Mouse (Mus musculus) gastrocnemius, postnatal 36 days (tissue): ENCODE results near the gene Aldh1l1. TPM values are rescaled to one million over a fixed set of nuclear protein-coding genes. Genes with fewer than 3 reads are reported as not detected.

Experiments
- DNase-seq, 2 experiments: peaks; one replicate each; pipeline ENCODE4 v3.0.0; 2022
- intact Hi-C: fragments of 180-260 bp; cut with DNase I; formaldehyde crosslinking; loops from one replicate; pipeline ENCODE4 v1.15.1; 2025
- total RNA-seq, 2 experiments: library from RNA; stranded (reverse); gene quantifications; 2 replicates each; pipeline ENCODE4 v1.2.3; 2021

Aldh1l1 gene
- total RNA-seq, 2 experiments from 2014 or later: 2.9 to 4.0 TPM

DNA sequence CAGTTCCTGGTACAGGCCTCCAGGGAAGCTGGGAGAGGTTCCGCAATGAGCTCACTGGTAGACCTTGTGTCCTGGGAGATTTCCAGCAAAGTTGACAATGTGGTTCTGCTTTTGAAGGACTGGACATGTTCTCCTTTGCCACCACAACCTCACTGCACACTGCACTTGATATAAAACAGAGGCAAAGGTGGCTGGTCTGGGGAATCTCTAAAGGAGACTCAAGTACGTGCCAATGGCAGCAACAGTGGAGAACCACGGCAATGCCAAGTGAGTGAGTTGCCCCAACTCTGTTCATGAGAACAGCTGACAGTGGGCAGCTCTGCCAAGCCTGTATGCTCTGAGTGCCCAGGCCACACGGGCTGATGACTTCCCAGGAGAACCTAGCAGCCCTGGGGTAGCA, 53.0 kb downstream of the Aldh1l1 start:
- intact Hi-C loops: loop anchor here (5.0 kb wide), 2 partner anchors 92 to 107 kb away; no protein-coding TSS in a partner anchor
- no peak for DNase-seq

DNA sequence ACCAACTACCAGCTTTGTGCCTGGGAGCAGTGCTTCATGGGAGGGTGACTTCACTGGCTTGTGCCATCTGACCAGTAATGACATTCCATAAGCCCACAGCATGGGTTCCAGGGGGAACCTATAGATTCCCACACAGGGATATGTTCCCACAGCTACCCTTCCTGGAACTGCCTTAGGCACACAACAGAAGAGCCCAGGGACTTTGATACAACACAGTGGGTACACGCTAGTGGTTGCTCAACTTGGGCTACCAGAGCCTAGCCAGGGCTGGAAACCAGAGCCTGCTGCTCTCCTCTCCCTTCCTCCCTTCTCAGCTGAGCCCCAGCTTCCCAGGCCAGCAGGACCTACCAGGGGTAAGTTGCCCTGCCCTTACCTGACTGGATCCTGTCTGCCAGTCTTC, 54.3 kb downstream of the Aldh1l1 start:
- intact Hi-C loops: no loop called here

DNA sequence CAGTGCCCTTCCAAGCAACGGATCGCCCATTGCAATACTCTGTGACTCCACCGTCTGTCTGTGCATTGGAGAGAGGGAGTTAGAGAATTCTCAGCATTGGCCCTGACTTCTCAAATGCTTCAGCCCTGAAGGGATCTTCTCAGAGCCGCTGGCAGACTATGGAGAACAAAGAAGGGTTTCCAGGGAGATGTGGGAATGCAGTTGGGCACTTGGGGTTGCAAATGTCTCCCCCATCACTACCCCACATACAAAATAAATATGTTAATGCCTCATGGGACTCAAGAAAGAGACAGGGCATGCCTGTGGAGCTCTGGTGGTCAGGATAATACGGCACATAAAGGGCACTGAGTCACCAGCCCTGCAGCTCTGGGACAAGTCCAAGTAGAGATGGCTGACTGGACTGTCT, 55.1 kb downstream of the Aldh1l1 start:
- intact Hi-C loops: no loop called here

More for the DNA sequence above, 54.3 kb downstream of the Aldh1l1 start:
- no peak for DNase-seq

DNA sequence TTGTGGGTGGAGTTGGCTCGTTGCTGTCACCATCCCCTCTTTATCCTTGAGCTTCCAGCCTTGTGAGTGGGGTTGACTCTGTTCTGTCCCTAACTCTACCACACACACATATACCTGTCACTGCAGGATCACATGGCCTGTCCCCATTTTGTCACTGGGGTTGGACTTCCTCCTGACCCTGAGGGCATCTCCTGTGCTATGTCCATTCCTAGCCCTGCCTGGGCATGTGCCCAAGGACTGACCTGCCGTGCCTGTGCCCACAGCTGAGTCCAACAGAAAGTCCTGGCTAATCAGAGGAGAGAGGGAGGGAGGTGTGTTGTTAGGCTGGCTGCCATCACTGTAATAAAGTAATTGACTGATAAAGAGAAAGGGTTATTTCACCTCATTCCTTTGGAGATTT, 58.2 kb downstream of the Aldh1l1 start:
- intact Hi-C loops: no loop called here
- no peak for DNase-seq

More for the DNA sequence above, 55.1 kb downstream of the Aldh1l1 start:
- no peak for DNase-seq

DNA sequence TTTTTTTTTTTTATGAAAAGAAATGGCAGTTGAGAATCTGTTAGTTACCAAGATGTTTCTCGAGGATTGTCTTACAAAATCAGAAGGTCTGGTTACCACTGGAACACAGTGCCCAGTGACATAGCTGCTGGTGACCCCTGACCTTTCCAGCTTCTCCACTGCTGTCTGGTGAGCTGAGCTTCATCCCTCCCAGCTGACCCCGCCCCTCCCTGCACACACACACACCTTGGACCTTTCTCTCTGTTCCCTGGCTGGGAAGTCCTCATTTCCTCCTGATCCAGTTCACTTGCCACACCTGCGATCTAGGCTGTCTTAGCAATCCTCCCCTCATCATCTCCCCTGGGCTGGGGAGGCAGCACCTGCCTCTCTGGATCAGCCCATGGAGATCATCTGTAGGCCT, 60.0 kb downstream of the Aldh1l1 start:
- no peak for DNase-seq
- intact Hi-C loops: no loop called here

DNA sequence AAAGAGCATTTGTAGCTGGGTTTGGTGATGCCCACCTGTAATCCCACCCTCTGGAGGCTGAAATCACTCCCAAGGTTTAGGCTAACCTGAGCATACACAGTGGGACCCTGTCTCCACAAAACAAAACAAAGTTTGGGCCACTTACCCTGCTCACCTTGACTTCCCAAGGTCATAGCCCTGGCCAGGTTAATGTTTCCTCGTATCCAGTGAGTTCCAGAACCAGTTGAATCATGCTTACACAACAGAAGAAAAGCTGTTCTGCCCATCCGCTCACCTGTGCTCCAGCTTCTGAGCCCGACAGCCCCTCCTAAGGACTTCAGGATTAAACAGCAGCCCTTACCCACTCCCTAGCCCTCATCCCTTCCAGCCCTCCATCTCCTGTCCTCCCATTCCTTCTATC, 60.8 kb downstream of the Aldh1l1 start:
- no peak for DNase-seq
- intact Hi-C loops: no loop called here

DNA sequence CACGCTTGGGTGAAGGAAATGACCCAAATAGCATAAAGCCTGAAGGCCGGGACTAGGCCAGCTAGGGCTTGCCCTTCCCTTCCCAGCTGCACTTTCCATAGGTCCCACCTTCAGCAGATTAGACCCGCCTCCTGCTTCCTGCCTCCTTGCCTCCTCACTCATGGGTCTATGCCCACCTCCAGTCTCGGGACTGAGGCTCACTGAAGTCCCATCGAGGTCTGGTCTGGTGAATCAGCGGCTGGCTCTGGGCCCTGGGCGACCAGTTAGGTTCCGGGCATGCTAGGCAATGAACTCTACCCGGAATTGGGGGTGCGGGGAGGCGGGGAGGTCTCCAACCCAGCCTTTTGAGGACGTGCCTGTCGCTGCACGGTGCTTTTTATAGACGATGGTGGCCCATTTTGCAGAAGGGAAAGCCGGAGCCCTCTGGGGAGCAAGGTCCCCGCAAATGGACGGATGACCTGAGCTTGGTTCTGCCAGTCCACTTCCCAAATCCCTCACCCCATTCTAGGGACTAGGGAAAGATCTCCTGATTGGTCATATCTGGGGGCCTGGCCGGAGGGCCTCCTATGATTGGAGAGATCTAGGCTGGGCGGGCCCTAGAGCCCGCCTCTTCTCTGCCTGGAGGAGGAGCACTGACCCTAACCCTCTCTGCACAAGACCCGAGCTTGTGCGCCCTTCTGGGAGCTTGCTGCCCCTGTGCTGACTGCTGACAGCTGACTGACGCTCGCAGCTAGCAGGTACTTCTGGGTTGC, 64.1 kb downstream of the Aldh1l1 start:
- intact Hi-C loops: no loop called here
- DNase-seq: peak; percentile 34

DNA sequence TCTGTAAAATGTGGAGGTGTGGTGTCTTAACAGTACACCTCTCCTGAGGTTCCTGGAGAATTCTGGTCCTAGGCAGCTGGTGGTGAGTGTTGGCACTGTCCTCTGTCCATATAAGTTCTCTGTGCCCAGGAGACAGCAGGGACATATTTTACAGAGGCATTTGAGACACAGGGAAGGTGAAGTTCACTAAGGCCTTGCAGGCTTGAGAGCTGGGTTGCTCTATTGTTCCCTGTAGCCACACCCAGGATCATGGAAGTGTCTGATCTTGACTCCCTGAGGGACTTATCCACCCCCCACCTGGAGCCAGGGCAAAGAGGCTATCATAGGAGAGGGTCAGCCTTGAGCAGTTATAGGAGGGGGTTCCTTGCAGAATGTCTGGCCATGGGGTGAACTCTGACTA, 65.0 kb downstream of the Aldh1l1 start:
- no peak for DNase-seq
- intact Hi-C loops: no loop called here

DNA sequence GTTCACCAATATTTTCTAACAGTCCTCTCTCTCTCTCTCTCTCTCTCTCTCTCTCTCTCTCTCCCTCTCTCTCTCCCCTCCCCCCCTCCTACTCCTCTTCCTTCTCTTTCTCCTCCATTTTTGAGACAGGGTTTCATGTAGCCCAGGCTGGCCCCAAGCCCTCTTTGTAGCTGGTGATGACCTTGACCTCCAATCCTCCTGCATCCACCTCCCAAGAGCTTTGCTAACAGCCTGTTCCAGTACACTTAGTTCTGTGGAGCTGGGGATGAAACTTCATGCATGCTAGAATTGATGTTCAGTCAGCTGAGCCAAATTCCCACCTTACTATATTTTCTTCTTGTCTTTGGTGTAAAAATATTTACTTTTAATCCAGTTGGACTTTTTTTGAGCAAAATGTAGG, 67.0 kb downstream of the Aldh1l1 start:
- intact Hi-C loops: no loop called here
- DNase-seq: no peak

DNA sequence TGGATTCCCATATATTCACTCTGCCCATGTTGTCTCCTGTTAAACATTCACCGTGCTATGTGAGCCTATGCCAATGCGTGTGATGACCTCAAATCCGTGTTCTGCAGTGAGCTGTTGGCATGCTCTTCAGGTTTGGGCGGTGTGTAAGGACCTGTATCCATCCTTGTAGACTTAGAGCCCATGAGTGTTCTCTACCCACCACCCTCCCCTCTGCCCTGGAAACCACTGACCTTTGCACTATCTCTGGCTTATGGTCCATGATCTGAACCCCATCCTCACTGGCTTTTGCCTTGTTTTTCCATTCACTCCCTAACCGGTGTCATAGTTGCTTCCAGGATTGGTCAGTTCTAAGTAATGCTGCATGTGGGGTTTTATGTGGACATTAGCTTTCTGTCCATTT, 67.5 kb downstream of the Aldh1l1 start:
- intact Hi-C loops: no loop called here
- no peak for DNase-seq

DNA sequence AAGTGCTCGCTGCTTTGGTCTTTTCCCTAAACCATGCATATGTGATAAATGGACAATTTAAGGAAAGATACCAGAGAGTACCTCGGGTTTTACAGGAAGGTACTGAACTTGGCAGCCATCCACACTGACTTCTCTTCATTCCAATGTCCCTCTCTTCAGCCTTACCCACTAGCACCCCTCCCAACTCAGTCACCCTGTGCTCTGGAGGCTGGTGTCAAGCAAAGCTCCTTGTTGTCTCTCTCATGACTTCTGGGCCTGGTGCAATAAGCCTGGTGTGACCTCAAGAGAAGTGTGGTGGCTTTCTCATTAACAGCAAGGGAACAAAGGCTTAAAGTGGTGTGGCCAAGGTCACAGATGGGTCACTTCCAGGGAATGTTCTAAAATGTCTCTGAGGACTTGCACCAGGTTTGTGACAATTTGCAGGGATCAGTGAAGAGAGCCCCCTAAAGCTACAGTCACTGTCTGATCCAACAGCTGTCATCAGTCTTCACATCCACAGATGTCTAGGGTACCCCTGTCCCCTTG, 70.4 kb downstream of the Aldh1l1 start:
- DNase-seq: no peak
- intact Hi-C loops: no loop called here

DNA sequence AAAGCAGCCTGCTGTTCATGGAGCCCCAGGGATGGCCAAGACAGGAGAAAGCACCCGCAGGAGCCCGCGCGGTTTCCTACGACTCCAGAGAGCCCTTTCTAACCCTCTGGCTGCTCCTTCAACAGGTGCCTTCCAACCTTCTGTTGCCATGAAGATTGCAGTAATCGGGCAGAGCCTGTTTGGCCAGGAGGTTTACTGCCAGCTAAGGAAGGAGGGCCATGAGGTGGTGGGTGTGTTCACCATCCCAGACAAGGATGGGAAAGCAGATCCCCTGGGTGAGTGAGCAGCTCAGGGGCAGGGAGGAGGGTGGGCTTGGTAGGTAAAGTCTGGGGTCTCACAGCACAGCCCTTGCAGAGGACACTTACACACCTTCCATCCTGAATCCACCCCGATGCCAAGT, 70.8 kb downstream of the Aldh1l1 start:
- intact Hi-C loops: no loop called here

DNA sequence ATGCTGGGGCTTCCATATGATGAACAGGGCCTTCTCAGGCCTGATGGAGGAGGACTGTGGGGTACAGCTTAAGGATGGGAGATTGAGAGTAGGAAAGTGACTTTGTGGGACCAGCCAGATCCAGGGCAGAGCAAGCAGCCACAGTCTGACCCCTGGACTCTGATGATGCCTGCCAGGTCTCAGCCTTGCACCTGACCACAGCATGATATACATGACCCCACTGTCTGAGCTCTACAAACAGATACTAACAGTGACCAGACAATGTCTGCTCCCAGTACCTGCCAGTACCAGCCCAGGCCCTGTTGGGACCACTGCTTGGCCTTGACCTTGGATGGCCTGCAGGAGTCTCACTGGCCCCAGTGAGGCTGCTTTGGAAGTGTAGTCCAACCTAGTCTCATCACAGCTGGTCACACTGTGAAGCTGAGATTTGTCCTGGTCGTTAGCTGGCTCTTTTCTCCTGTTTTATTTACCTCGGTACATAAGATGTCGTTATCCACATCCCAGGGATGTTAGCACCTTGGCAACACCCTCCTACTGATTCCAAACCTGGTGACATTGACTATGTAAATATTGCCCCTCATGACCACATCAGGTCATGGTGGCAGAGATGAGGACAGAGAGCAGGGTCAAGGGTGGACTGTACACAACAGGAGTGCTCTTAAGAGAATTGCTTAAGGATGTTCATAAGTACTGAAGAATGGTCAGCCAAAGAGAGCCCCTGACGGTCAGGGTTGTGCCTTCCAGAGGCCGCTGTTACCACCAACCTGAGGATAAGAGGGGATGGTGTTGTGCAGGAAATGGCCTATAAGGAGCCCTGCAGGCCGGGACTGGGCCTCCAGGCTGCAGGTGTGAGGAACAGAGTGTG, 71.8 kb downstream of the Aldh1l1 start:
- DNase-seq: no peak
- intact Hi-C loops: no loop called here

More for the DNA sequence above, 70.8 kb downstream of the Aldh1l1 start:
- DNase-seq: no peak

DNA sequence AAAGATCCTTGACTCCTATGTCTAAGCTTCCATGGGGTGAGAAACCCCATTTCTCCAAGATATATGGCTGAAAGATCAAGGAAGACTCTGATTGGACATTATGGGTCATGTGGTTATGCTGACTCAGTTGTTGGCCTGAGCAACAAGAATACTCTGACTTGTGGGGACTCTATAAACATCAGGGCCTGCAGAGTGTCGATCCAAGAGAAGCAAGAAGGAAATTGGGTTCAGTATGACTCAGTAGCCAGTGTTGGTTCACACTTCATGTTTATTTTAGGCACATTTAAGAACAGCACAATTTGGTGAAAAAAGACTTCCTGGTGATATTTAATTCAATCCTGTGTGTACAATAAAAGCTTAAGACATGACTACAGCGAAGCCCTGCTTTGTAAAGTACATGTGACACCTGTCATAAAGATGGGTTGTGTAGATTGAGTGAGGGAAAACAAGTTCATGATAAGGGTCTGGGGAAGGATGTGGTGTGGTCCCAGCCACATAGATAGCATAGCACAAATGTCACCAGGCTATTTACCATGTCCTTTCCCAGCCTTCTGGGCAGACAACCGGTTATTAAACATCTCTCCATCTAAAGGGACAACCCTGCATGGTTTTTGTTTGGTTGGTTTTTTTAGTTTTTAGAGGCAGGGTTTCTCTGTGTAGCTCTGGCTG, 74.3 kb downstream of the Aldh1l1 start:
- intact Hi-C loops: no loop called here
- no peak for DNase-seq

DNA sequence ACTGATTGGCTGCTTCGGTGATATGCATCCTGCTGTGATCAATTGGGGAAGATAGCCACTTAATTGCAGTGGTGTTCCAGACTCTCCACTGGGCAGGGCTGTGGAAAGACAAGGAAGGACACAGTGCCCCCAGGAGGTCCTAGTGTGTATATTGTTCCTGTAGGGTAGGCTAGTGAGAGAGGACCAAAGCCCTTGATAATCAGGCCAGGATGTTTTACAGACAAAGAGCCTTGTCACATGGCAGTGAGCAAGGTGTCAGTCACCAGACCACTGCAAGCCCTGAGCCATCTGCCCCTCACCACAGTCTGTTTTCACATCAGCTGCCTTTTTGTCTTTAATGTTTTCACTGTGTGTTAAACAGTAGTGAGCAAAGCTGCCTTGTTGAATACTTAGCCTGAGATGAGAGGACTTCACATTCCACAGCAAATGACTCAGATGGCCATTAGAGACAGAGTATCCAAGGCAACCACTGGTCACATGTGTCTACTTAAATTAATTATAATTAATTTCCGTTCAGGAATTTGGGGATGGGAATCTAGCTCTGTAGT, 75.1 kb downstream of the Aldh1l1 start:
- intact Hi-C loops: no loop called here

DNA sequence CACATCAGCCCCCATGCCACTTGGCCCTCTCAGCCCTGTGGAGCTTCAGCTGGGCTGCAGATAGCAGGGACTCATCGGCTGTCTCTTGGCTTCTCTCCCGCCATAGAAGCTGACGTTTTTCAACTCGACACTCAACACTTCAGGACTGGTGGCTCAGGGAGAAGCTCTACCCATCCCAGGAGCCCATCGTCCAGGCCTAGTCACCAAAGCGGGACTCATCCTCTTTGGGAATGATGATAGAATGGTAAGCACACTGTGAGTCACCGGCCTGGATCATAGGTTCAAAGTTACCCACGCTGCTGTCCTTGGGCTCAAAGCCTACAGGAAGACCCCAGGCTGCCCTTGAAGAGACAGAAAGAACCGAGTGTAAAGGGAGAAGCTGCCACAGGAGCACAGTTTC, 78.0 kb downstream of the Aldh1l1 start:
- intact Hi-C loops: no loop called here
- DNase-seq: no peak

More for the DNA sequence above, 75.1 kb downstream of the Aldh1l1 start:
- DNase-seq: no peak

DNA sequence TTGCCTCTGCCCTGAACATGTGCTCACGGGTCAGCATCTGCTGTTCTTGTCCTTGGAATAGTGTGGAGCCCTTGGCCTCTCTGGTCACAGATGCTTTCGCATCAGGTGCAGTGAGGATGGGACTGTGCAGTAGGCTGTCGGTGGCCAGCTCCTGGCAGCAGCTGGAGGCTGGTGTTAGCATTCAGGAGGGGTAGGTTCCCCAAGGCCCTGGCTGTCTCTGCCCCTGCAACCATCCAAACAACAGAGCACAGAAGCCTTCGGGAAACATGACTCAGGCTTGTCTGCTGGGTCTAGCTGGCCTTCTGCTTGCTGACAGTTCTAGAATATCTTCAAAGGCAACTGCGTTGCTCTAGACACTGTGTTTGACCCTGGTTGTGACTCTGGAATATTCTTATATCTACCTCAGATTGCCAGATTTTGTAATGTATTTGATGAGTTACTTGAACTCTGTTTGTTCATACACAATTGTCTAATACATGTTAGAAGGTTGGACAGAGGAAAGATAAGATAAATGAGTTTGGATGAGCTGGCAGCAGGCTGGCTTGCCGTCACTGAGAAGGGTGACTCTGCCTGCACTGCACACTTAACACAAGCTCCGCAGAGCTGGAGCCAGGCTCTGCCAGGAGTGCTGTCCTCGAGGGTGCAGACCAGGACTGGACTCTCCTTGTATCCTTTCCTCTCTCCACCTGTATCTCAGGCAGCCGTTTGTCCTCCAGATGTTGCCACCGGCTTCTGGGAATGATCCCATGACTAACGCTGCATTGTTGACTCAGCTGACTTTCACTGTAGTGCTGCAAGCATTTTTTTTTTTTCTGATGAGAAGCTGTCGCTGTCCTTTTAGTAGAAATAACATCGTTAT, 79.4 kb downstream of the Aldh1l1 start:
- intact Hi-C loops: no loop called here

DNA sequence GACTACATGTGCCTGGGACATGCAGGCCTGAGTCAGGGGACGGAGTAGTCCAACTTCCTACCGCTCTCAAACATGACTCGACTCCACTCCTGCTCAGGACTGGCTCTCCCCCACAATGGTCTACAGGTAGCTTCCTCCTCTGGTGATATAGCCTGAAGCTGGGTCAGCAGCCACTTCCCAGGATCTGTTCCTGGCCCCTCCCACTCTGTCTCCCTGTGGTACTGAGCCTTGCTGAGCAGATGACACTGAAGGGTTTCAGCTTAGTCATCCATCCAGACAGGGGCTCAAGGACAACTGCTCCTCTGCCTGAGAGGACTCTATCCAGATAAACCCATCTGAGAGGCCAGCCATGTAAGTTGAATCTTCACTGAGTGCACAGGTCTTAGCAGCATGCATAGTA, 81.3 kb downstream of the Aldh1l1 start:
- no peak for DNase-seq
- intact Hi-C loops: no loop called here

More for the DNA sequence above, 79.4 kb downstream of the Aldh1l1 start:
- DNase-seq: no peak

DNA sequence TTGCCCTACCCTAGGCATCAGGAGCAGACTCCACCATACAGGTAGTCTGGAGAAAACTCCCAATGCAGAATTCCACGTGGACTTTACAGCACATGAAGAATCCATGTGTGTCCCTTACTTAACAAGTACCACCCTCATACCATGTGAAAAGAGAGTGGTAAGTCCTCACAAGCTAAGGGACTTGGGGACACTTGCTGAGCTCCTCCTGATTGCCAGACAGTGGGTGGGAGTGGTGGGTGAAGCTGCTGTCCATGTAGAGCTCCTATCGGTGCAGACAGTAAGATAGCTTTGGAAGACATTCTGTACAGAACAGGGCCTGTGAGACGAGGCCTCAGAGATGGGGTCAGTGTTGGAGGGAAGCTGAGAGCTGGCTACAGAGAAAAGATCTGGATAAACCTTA, 81.7 kb downstream of the Aldh1l1 start:
- DNase-seq: no peak
- intact Hi-C loops: no loop called here

DNA sequence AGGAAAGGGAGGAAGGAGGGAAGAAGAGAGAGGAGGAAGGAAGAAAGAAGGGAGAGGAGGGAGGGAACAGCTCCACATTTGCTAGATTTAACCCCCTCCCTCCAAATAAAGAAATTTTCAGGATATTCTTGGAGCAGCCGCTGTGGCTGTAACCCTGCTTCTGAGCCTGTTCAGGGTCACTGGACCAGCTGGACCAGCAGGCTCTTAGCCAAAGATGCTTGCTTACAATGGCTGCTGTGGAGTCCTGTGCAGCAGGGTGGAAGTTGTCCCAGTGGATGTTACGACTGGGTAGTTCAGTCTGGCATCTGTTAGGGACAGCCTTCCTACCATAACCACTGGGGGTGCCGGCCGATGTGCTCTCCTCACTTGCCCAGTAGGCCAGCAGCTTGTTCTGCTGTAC, 82.5 kb downstream of the Aldh1l1 start:
- no peak for DNase-seq
- intact Hi-C loops: no loop called here
